Mouse (Mus musculus) megakaryocyte, embryonic 14.5 days (primary cell): Measurements from ENCODE around the gene Asap3. TPM values are rescaled to one million over a fixed set of nuclear protein-coding genes. Genes with fewer than 3 reads are reported as not detected.

Experiments
- H3K27me3 ChIP-seq: replicated peaks from 2 replicates; pipeline ENCODE3; 2012; ENCODE audit warnings: inconsistent platforms
- H3K36me3 ChIP-seq: replicated peaks from 2 replicates; pipeline ENCODE3; 2012; ENCODE audit warnings: low read length, inconsistent platforms, mixed read lengths
- H3K4me1 ChIP-seq: 2 replicates; pipeline ENCODE4 v1.6.1; 2012; ENCODE audit warnings: inconsistent platforms
- H3K4me3 ChIP-seq: replicated peaks from 2 replicates; pipeline ENCODE3; 2012; ENCODE audit warnings: moderate library complexity, mild to moderate bottlenecking, inconsistent platforms
- H3K9me3 ChIP-seq: 2 replicates; pipeline ENCODE4 v1.6.1; 2012; ENCODE audit warnings: inconsistent platforms
- FLI1 ChIP-seq: IDR thresholded peaks from 2 replicates; pipeline ENCODE4 v1.6.1; 2012; ENCODE audit warnings: low read length, inconsistent platforms, mixed read lengths
- GATA1 ChIP-seq: IDR thresholded peaks from 3 replicates; pipeline ENCODE4 v1.6.1; 2012; ENCODE audit warnings: mixed read lengths, low read length, inconsistent platforms, borderline replicate concordance
- polyA plus RNA-seq: library from polyadenylated mRNA; stranded (reverse); fragments of >175 nt; gene quantifications from 2 replicates; pipeline ENCODE4 v1.2.3, GENCODE M21; 2012; ENCODE audit warnings: low replicate concordance; ENCODE audit not compliant: insufficient read depth

Gene Asap3
- polyA plus RNA-seq, 1 experiment, result not detected

- no peaks in the 10 kb centered on the region for H3K36me3 ChIP-seq
- no peak for TF ChIP-seq FLI1
- no peak for TF ChIP-seq GATA1
- H3K9me3 ChIP-seq, result peaks cover 10% of the 10 kb centered on the region
- H3K27me3 ChIP-seq, result peaks cover 90% of the 10 kb centered on the region
- peaks cover 25% of the 10 kb centered on the region for H3K4me1 ChIP-seq
- H3K4me3 ChIP-seq, result no peak overlapping the region
These were observed 32.9 kb downstream of the Asap3 start for GRCm38 (mm10) chr4:136239111-136239510.

GRCm38 (mm10) chr4:136239622-136240021 lies 33.5 kb downstream of the Asap3 start:
- peaks cover 10% of the 10 kb centered on the region for H3K9me3 ChIP-seq
- no peaks in the 10 kb centered on the region for H3K36me3 ChIP-seq
- TF ChIP-seq GATA1 (no peak), FLI1 (no peak)
- peak overlapping the region; percentile 14 for H3K4me3 ChIP-seq
- peaks cover 25% of the 10 kb centered on the region for H3K4me1 ChIP-seq
- peaks cover 90% of the 10 kb centered on the region for H3K27me3 ChIP-seq

GRCm38 (mm10) chr4:136240123-136240522 lies 34.0 kb downstream of the Asap3 start:
- peaks cover 10% of the 10 kb centered on the region for H3K9me3 ChIP-seq
- peaks cover 25% of the 10 kb centered on the region for H3K4me1 ChIP-seq
- no peaks in the 10 kb centered on the region for H3K36me3 ChIP-seq
- H3K27me3 ChIP-seq, result peaks cover 92% of the 10 kb centered on the region
- no peak for TF ChIP-seq FLI1
- TF ChIP-seq GATA1, result no peak
- peak overlapping the region; percentile 14 for H3K4me3 ChIP-seq

GRCm38 (mm10) chr4:136240955-136241354 lies 34.8 kb downstream of the Asap3 start:
- Histone ChIP-seq H3K27me3 (peaks cover 97% of the 10 kb centered on the region), H3K4me1 (peaks cover 25% of the 10 kb centered on the region), H3K36me3 (no peaks in the 10 kb centered on the region), H3K4me3 (no peak overlapping the region), H3K9me3 (peaks cover 8% of the 10 kb centered on the region)
- no peak for TF ChIP-seq GATA1

GRCm38 (mm10) chr4:136242065-136242703 lies 36.0 kb downstream of the Asap3 start:
- H3K4me3 ChIP-seq, result no peak overlapping the region
- no peaks in the 10 kb centered on the region for H3K9me3 ChIP-seq
- TF ChIP-seq FLI1 (no peak), GATA1 (no peak)
- H3K4me1 ChIP-seq, result peaks cover 32% of the 10 kb centered on the region
- H3K36me3 ChIP-seq, result no peaks in the 10 kb centered on the region
- peaks cover 98% of the 10 kb centered on the region for H3K27me3 ChIP-seq

GRCm38 (mm10) chr4:136242728-136243127 lies 36.6 kb downstream of the Asap3 start:
- H3K4me1 ChIP-seq, result peaks cover 38% of the 10 kb centered on the region
- no peaks in the 10 kb centered on the region for H3K36me3 ChIP-seq
- no peak overlapping the region for H3K4me3 ChIP-seq
- H3K27me3 ChIP-seq, result peaks cover 98% of the 10 kb centered on the region
- no peak for TF ChIP-seq FLI1
- TF ChIP-seq GATA1, result no peak
- H3K9me3 ChIP-seq, result no peaks in the 10 kb centered on the region

- Histone ChIP-seq H3K9me3 (no peaks in the 10 kb centered on the region), H3K4me3 (no peak overlapping the region), H3K4me1 (peaks cover 38% of the 10 kb centered on the region), H3K36me3 (no peaks in the 10 kb centered on the region), H3K27me3 (peaks cover 98% of the 10 kb centered on the region)
- TF ChIP-seq GATA1 (no peak), FLI1 (no peak)
These were observed 38.0 kb downstream of the Asap3 start for GRCm38 (mm10) chr4:136244208-136244607.

- no peak for TF ChIP-seq FLI1
- TF ChIP-seq GATA1, result no peak
- H3K27me3 ChIP-seq, result peaks cover 98% of the 10 kb centered on the region
These were observed 39.5 kb downstream of the Asap3 start for GRCm38 (mm10) chr4:136245681-136246080.

GRCm38 (mm10) chr4:136246568-136246969 lies 40.4 kb downstream of the Asap3 start:
- H3K9me3 ChIP-seq, result no peaks in the 10 kb centered on the region
- H3K27me3 ChIP-seq, result peaks cover 95% of the 10 kb centered on the region

More at GRCm38 (mm10) chr4:136245681-136246080, 39.5 kb downstream of the Asap3 start:
- no peak overlapping the region for H3K4me3 ChIP-seq
- no peaks in the 10 kb centered on the region for H3K36me3 ChIP-seq
- no peaks in the 10 kb centered on the region for H3K9me3 ChIP-seq
- H3K4me1 ChIP-seq, result peaks cover 35% of the 10 kb centered on the region

GRCm38 (mm10) chr4:136247386-136247728 lies 41.2 kb downstream of the Asap3 start:
- peaks cover 35% of the 10 kb centered on the region for H3K4me1 ChIP-seq
- H3K36me3 ChIP-seq, result no peaks in the 10 kb centered on the region
- no peak for TF ChIP-seq GATA1
- TF ChIP-seq FLI1, result no peak
- peak overlapping the region; percentile 81 for H3K4me3 ChIP-seq
- H3K9me3 ChIP-seq, result no peaks in the 10 kb centered on the region
- H3K27me3 ChIP-seq, result peaks cover 95% of the 10 kb centered on the region

More at GRCm38 (mm10) chr4:136246568-136246969, 40.4 kb downstream of the Asap3 start:
- no peak overlapping the region for H3K4me3 ChIP-seq
- no peaks in the 10 kb centered on the region for H3K36me3 ChIP-seq
- H3K4me1 ChIP-seq, result peaks cover 35% of the 10 kb centered on the region
- TF ChIP-seq GATA1 (no peak), FLI1 (no peak)

GRCm38 (mm10) chr4:136247729-136248463 lies 41.7 kb downstream of the Asap3 start, which contains the start of gene Tcea3:
Tcea3 (plus strand) TSS chr4:136247729.
- Histone ChIP-seq H3K4me1 (peaks cover 35% of the 10 kb centered on the region), H3K27me3 (peaks cover 93% of the 10 kb centered on the region), H3K36me3 (no peaks in the 10 kb centered on the region), H3K9me3 (no peaks in the 10 kb centered on the region), H3K4me3 (peak within 1 kb of the TSS; percentile 81)
- TF ChIP-seq GATA1, result no peak
- TF ChIP-seq FLI1, result no peak
